Mouse (Mus musculus): ENCODE measurements around the gene Utp20. TPM values are rescaled to one million over a fixed set of nuclear protein-coding genes. Genes with fewer than 3 reads are reported as not detected.
"Not testable (repeated sequence)": the region's sequence is repeated elsewhere in the genome, so short reads cannot be mapped to it uniquely, and the experiment has no call there.

Gene Utp20
- polyA plus RNA-seq (2012; rRNA removed), result 17.2 and 20.7 TPM in 2 replicates

- DNase-seq (ENCODE audit: extremely low spot score in 1 of 2, low spot score in 1 of 2), result peak; percentile 75 to 85
Measured at GRCm38 (mm10) chr10:88826188-88826946, at the start of gene Utp20. TSS of gene Utp20 (minus strand) at chr10:88826804.

- no peak for DNase-seq (ENCODE audit: extremely low spot score in 1 of 2, low spot score in 1 of 2)
Measured at GRCm38 (mm10) chr10:88874870-88875269, 48.3 kb upstream of the Utp20 start.

GRCm38 (mm10) chr10:88866017-88866416, 39.4 kb upstream of the Utp20 start:
- no peak for DNase-seq (ENCODE audit: extremely low spot score in 1 of 2, low spot score in 1 of 2)

GRCm38 (mm10) chr10:88862293-88862692, 35.7 kb upstream of the Utp20 start:
- DNase-seq (ENCODE audit: extremely low spot score in 1 of 2, low spot score in 1 of 2), result no peak

GRCm38 (mm10) chr10:88861416-88861815, 34.8 kb upstream of the Utp20 start:
- no peak for DNase-seq (ENCODE audit: extremely low spot score in 1 of 2, low spot score in 1 of 2)

- no peak for DNase-seq (ENCODE audit: extremely low spot score in 1 of 2, low spot score in 1 of 2)
Measured at GRCm38 (mm10) chr10:88860911-88861310, 34.3 kb upstream of the Utp20 start.

- no peak for DNase-seq (ENCODE audit: extremely low spot score in 1 of 2, low spot score in 1 of 2)
Measured at GRCm38 (mm10) chr10:88853326-88853725, 26.7 kb upstream of the Utp20 start.

- no peak for DNase-seq (ENCODE audit: extremely low spot score in 1 of 2, low spot score in 1 of 2)
Measured at GRCm38 (mm10) chr10:88849976-88850375, 23.4 kb upstream of the Utp20 start.

GRCm38 (mm10) chr10:88848876-88849476, 22.4 kb upstream of the Utp20 start:
- DNase-seq (ENCODE audit: extremely low spot score in 1 of 2, low spot score in 1 of 2), result no peak

GRCm38 (mm10) chr10:88834227-88834626, 7.6 kb upstream of the Utp20 start:
- no peak for DNase-seq (ENCODE audit: extremely low spot score in 1 of 2, low spot score in 1 of 2)

GRCm38 (mm10) chr10:88828361-88828760, 1.8 kb upstream of the Utp20 start:
- no peak for DNase-seq (ENCODE audit: extremely low spot score in 1 of 2, low spot score in 1 of 2)

GRCm38 (mm10) chr10:88827596-88827995, 992 bp upstream of the Utp20 start:
- no peak for DNase-seq (ENCODE audit: extremely low spot score in 1 of 2, low spot score in 1 of 2)

- not testable (repeated sequence) for DNase-seq (ENCODE audit: extremely low spot score in 1 of 2, low spot score in 1 of 2)
Measured at GRCm38 (mm10) chr10:88826947-88827306, 323 bp upstream of the Utp20 start.

- DNase-seq (ENCODE audit: extremely low spot score in 1 of 2, low spot score in 1 of 2), result peak; percentile 26 to 56
Measured at GRCm38 (mm10) chr10:88817335-88817734, 9.3 kb downstream of the Utp20 start.

- DNase-seq (ENCODE audit: extremely low spot score in 1 of 2, low spot score in 1 of 2), result no peak
Measured at GRCm38 (mm10) chr10:88815256-88815655, 11.3 kb downstream of the Utp20 start.

- no peak for DNase-seq (ENCODE audit: extremely low spot score in 1 of 2, low spot score in 1 of 2)
Measured at GRCm38 (mm10) chr10:88811704-88812103, 14.9 kb downstream of the Utp20 start.

- no peak for DNase-seq (ENCODE audit: extremely low spot score in 1 of 2, low spot score in 1 of 2)
Measured at GRCm38 (mm10) chr10:88802236-88802635, 24.4 kb downstream of the Utp20 start.

- no peak for DNase-seq (ENCODE audit: extremely low spot score in 1 of 2, low spot score in 1 of 2)
Measured at GRCm38 (mm10) chr10:88799381-88799780, 27.2 kb downstream of the Utp20 start.

- no peak for DNase-seq (ENCODE audit: extremely low spot score in 1 of 2, low spot score in 1 of 2)
Measured at GRCm38 (mm10) chr10:88797452-88797851, 29.2 kb downstream of the Utp20 start.

- no peak for DNase-seq (ENCODE audit: extremely low spot score in 1 of 2, low spot score in 1 of 2)
Measured at GRCm38 (mm10) chr10:88796939-88797338, 29.7 kb downstream of the Utp20 start.

- no peak for DNase-seq (ENCODE audit: extremely low spot score in 1 of 2, low spot score in 1 of 2)
Measured at GRCm38 (mm10) chr10:88795226-88795625, 31.4 kb downstream of the Utp20 start.

GRCm38 (mm10) chr10:88794606-88795005, 32.0 kb downstream of the Utp20 start:
- no peak for DNase-seq (ENCODE audit: extremely low spot score in 1 of 2, low spot score in 1 of 2)

Data from frontal cortex, adult 2 months (tissue).